In genomic region chr14:57423432-57424211, GRCm38 (mm10) we compare ENCODE assay signal across 8 mouse cellular contexts. TPM values are rescaled to one million over a fixed set of nuclear protein-coding genes. Genes with fewer than 3 reads are reported as not detected.
DNase-seq lines count a peak whose midpoint lies in the region; ATAC-seq and TF ChIP-seq lines count a peak whose summit lies in the region.

Gene Ift88 (plus strand): TSS chr14:57424062.

- peaks cover 3% of the 10 kb centered on the region in 2 experiments; a peak in 3 of 4 replicates for H3K4me1 ChIP-seq in CH12.LX (ENCODE audit: control insufficient read depth in 1 of 2, insufficient read depth in 2 of 2)
- peaks cover 3% of the 10 kb centered on the region for H3K4me1 ChIP-seq in forebrain, embryonic 12.5 days
- peaks cover 4% of the 10 kb centered on the region for H3K4me1 ChIP-seq in heart, postnatal 0 days (ENCODE audit: control insufficient read depth, insufficient read depth)
- 0 out of 2 replicates have a peak, but pooled peaks cover 2% of the 10 kb centered on the region for H3K4me1 ChIP-seq in liver, embryonic 16.5 days (ENCODE audit: control insufficient read depth, low read depth, low read length)
- peaks cover 11% of the 10 kb centered on the region for H3K4me1 ChIP-seq in neural tube, embryonic 13.5 days (replicated peaks)
- no peaks in the 10 kb centered on the region for H3K4me1 ChIP-seq in testis, adult 2 months (ENCODE audit: control insufficient read depth, insufficient read depth, low read length)

- no peaks in the 10 kb centered on the region for H3K9me3 ChIP-seq in CH12.LX (replicated peaks; ENCODE audit: low read length)
- H3K9me3 ChIP-seq in forebrain, embryonic 12.5 days, result no peaks in the 10 kb centered on the region
- H3K9me3 ChIP-seq in heart, postnatal 0 days (replicated peaks; ENCODE audit: control insufficient read depth, low read length), result no peaks in the 10 kb centered on the region
- H3K9me3 ChIP-seq in liver, embryonic 16.5 days (replicated peaks; ENCODE audit: control insufficient read depth, low read length), result no peaks in the 10 kb centered on the region
- H3K9me3 ChIP-seq in neural tube, embryonic 13.5 days, result no peaks in the 10 kb centered on the region

- dilution Hi-C loops in CH12.LX (cut with MboI; ENCODE audit: extremely low pct_ligation_motif_present, extremely low pct_unique_long_range_greater_than_20kb, low sequenced_read_pairs), result no loop called here

- peak; percentile 99 for ATAC-seq in forebrain, embryonic 12.5 days (ENCODE audit: low FRiP score)
- ATAC-seq in heart, postnatal 0 days (ENCODE audit: insufficient read depth, low read depth), result peak; percentile 100
- ATAC-seq in liver, embryonic 16.5 days (ENCODE audit: low read depth), result peak; percentile 99
- peak; percentile 100 for ATAC-seq in neural tube, embryonic 13.5 days (ENCODE audit: low read depth)

- H3K4me3 ChIP-seq in CH12.LX (replicated peaks in 1 of 3; ENCODE audit: low read depth in 2 of 3, low read length in 2 of 3, poor library complexity in 1 of 3), result peak within 1 kb of the TSS; percentile 91 to 96 (median 95)
- H3K4me3 ChIP-seq in forebrain, embryonic 12.5 days (replicated peaks), result peak within 1 kb of the TSS; percentile 94
- peak within 1 kb of the TSS; percentile 78 for H3K4me3 ChIP-seq in heart, postnatal 0 days (ENCODE audit: low read depth, low read length)
- H3K4me3 ChIP-seq in liver, embryonic 16.5 days (ENCODE audit: low read depth, low read length), result peak within 1 kb of the TSS; percentile 87
- H3K4me3 ChIP-seq in neural tube, embryonic 13.5 days, result peak within 1 kb of the TSS; percentile 86
- peak within 1 kb of the TSS; percentile 96 for H3K4me3 ChIP-seq in testis, adult 2 months (ENCODE audit: control insufficient read depth, low read depth, low read length)

- H3K36me3 ChIP-seq in CH12.LX (replicated peaks in 1 of 2; ENCODE audit: control insufficient read depth in 1 of 2, insufficient read depth in 1 of 2, low read length in 1 of 2), result no peaks in the 10 kb centered on the region
- H3K36me3 ChIP-seq in forebrain, embryonic 12.5 days (replicated peaks), result no peaks in the 10 kb centered on the region
- no peaks in the 10 kb centered on the region for H3K36me3 ChIP-seq in heart, postnatal 0 days (replicated peaks; ENCODE audit: control insufficient read depth, insufficient read depth, low read length)
- no peaks in the 10 kb centered on the region for H3K36me3 ChIP-seq in liver, embryonic 16.5 days (ENCODE audit: control insufficient read depth, insufficient read depth)
- H3K36me3 ChIP-seq in neural tube, embryonic 13.5 days, result no peaks in the 10 kb centered on the region
- no peaks in the 10 kb centered on the region for H3K36me3 ChIP-seq in testis, adult 2 months (ENCODE audit: control insufficient read depth, insufficient read depth, low read length)

- H3K27ac ChIP-seq in CH12.LX (ENCODE audit: insufficient read depth, low read depth), result no peak within 1 kb of the TSS
- peak within 1 kb of the TSS; percentile 78 for H3K27ac ChIP-seq in forebrain, embryonic 12.5 days
- H3K27ac ChIP-seq in heart, postnatal 0 days (ENCODE audit: low read depth), result peak within 1 kb of the TSS; percentile 36; the same call in 1 of the 2 replicates
- no peak within 1 kb of the TSS for H3K27ac ChIP-seq in liver, embryonic 16.5 days (ENCODE audit: low read length)
- peak within 1 kb of the TSS; percentile 81 for H3K27ac ChIP-seq in neural tube, embryonic 13.5 days (replicated peaks)
- peak within 1 kb of the TSS; percentile 91 for H3K27ac ChIP-seq in testis, adult 2 months (ENCODE audit: control insufficient read depth, insufficient read depth, low read depth, low read length)

- DNase-seq in CH12.LX (ENCODE audit: extremely low read depth), result peak; percentile 80
- peak; percentile 76 for DNase-seq in c-Kit-positive CD71-positive TER-119-positive erythroid progenitor cells, embryonic 14.5 days (ENCODE audit: low spot score)
- peak; percentile 83 for DNase-seq in heart, postnatal 0 days (ENCODE audit: low spot score)
- peak; percentile 94 to 96 for DNase-seq in kidney, postnatal 4 days

- no peaks in the 10 kb centered on the region for H3K27me3 ChIP-seq in CH12.LX (replicated peaks)
- 0 out of 2 replicates have a peak, but pooled peaks cover 4% of the 10 kb centered on the region for H3K27me3 ChIP-seq in forebrain, embryonic 12.5 days
- no peaks in the 10 kb centered on the region for H3K27me3 ChIP-seq in heart, postnatal 0 days (ENCODE audit: control insufficient read depth, insufficient read depth, low read length)
- no peaks in the 10 kb centered on the region for H3K27me3 ChIP-seq in liver, embryonic 16.5 days (ENCODE audit: control insufficient read depth, insufficient read depth, low read depth, low read length)
- peaks cover 6% of the 10 kb centered on the region; the same call in 1 of the 2 replicates for H3K27me3 ChIP-seq in neural tube, embryonic 13.5 days
- no peaks in the 10 kb centered on the region for H3K27me3 ChIP-seq in testis, adult 2 months (ENCODE audit: control insufficient read depth, insufficient read depth, low read length)

- no peak for TF ChIP-seq RAD21 in CH12.LX (IDR thresholded peaks at IDR 0.05; ENCODE audit: low read depth, low read length)

- in situ Hi-C loops in CH12.LX (cut with MboI; ENCODE audit: low pct_ligation_motif_present, low pct_unique_long_range_greater_than_20kb, low sequenced_read_pairs), result no loop called here

- H3K4me2 ChIP-seq in CH12.LX (ENCODE audit: insufficient read depth, low read depth, poor library complexity, severe bottlenecking), result peak within 1 kb of the TSS; percentile 98
- H3K4me2 ChIP-seq in forebrain, embryonic 12.5 days, result peak within 1 kb of the TSS; percentile 72
- peak within 1 kb of the TSS; percentile 85 for H3K4me2 ChIP-seq in heart, postnatal 0 days (ENCODE audit: low read depth, low read length)
- H3K4me2 ChIP-seq in liver, embryonic 16.5 days (ENCODE audit: low read depth, low read length), result peak within 1 kb of the TSS; percentile 97
- peak within 1 kb of the TSS; percentile 77 for H3K4me2 ChIP-seq in neural tube, embryonic 13.5 days

- H3K79me2 ChIP-seq in CH12.LX (replicated peaks; ENCODE audit: control insufficient read depth, extremely low read depth, insufficient read depth, poor library complexity, severe bottlenecking), result no peaks in the 10 kb centered on the region

- TF ChIP-seq CTCF in CH12.LX (conservative IDR thresholded peaks at IDR 0.05 in 1 of 2, IDR thresholded peaks at IDR 0.05 in 1 of 2; ENCODE audit: low read depth in 2 of 2, low read length in 2 of 2), result peak in 1 of 2 experiments; percentile 28; a peak in 2 of 4 replicates
- no peak for TF ChIP-seq CTCF in heart, postnatal 0 days (IDR thresholded peaks at IDR 0.05; ENCODE audit: low read depth)
- TF ChIP-seq CTCF in testis, adult 2 months (IDR thresholded peaks at IDR 0.05; ENCODE audit: control insufficient read depth, insufficient read depth, insufficient replicate concordance, low read depth, low read length), result no peak

- WGBS in forebrain, embryonic 12.5 days, result 4% methylated on average over 42 of the region's 42 CpGs
- 5% methylated on average over 42 of the region's 42 CpGs for WGBS in heart, postnatal 0 days
- WGBS in liver, embryonic 16.5 days (ENCODE audit: insufficient replicate concordance), result 4% methylated on average over 42 of the region's 42 CpGs
- 4% methylated on average over 42 of the region's 42 CpGs for WGBS in neural tube, embryonic 13.5 days

- no peak for TF ChIP-seq EP300 in CH12.LX (IDR thresholded peaks at IDR 0.05; ENCODE audit: low read length)
- TF ChIP-seq EP300 in heart, postnatal 0 days (IDR thresholded peaks at IDR 0.05; ENCODE audit: low read depth), result no peak

- H3K9ac ChIP-seq in CH12.LX (ENCODE audit: insufficient read depth, low read depth), result peak within 1 kb of the TSS; percentile 90
- peak within 1 kb of the TSS; percentile 85 for H3K9ac ChIP-seq in forebrain, embryonic 12.5 days
- H3K9ac ChIP-seq in heart, postnatal 0 days (replicated peaks; ENCODE audit: low read depth, low read length), result peak within 1 kb of the TSS; percentile 62
- peak within 1 kb of the TSS; percentile 80 for H3K9ac ChIP-seq in liver, embryonic 16.5 days (ENCODE audit: low read depth, low read length)
- peak within 1 kb of the TSS; percentile 84 for H3K9ac ChIP-seq in neural tube, embryonic 13.5 days

- peak; percentile 90 for TF ChIP-seq POLR2A in CH12.LX (IDR thresholded peaks at IDR 0.05; ENCODE audit: low read depth, low read length)
- peak; percentile 93 for TF ChIP-seq POLR2A in testis, adult 2 months (IDR thresholded peaks at IDR 0.05; ENCODE audit: control insufficient read depth, low read depth, low read length)

TF ChIP-seq in CH12.LX, 34 proteins besides CTCF, POLR2A, EP300 and RAD21 (continues in another document):
- TF ChIP-seq NELFE (IDR thresholded peaks at IDR 0.05; ENCODE audit: low read depth, low read length), result peak; percentile 91
- no peak for TF ChIP-seq MAZ (IDR thresholded peaks at IDR 0.05; ENCODE audit: low read depth, low read length)
- TF ChIP-seq HCFC1 (IDR thresholded peaks at IDR 0.05; ENCODE audit: low read depth, low read length), result peak; percentile 98
- TF ChIP-seq RCOR1 (conservative IDR thresholded peaks at IDR 0.05; ENCODE audit: low read depth, low read length), result 0 out of 2 replicates have a peak, but pooled peaks have one; percentile 35
- peak; percentile 97; the same call in 1 of the 2 replicates for TF ChIP-seq KAT2A (IDR thresholded peaks at IDR 0.05; ENCODE audit: insufficient replicate concordance, low read length)
- peak; percentile 73; the same call in 1 of the 2 replicates for TF ChIP-seq GABPA (IDR thresholded peaks at IDR 0.05; ENCODE audit: insufficient replicate concordance, low read depth, low read length)
- TF ChIP-seq USF1 (IDR thresholded peaks at IDR 0.05; ENCODE audit: low read depth, low read length), result peak; percentile 91
- TF ChIP-seq CHD2 (IDR thresholded peaks at IDR 0.05; ENCODE audit: low read length), result 0 out of 2 replicates have a peak, but pooled peaks have one; percentile 22
- TF ChIP-seq USF2 (conservative IDR thresholded peaks at IDR 0.05; ENCODE audit: low read depth, low read length), result peak; percentile 77
- TF ChIP-seq TBP (conservative IDR thresholded peaks at IDR 0.05; ENCODE audit: low read depth, low read length), result 0 out of 2 replicates have a peak, but pooled peaks have one; percentile 37
- TF ChIP-seq MEF2A (IDR thresholded peaks at IDR 0.05; ENCODE audit: borderline replicate concordance, low read depth, low read length), result no peak
- TF ChIP-seq ZMIZ1 (IDR thresholded peaks at IDR 0.05; ENCODE audit: low read depth, low read length), result peak; percentile 84

RNA-seq across cellular contexts. Expression of gene Ift88, which starts in this region (rescaled TPM):
- total RNA-seq in CH12.LX (2012; rRNA removed), result 6.0 and 8.1 TPM in 2 replicates
- 10.7 and 12.3 TPM in 2 replicates for total RNA-seq in CH12.LX (2014; rRNA removed)
- 6.7 and 8.6 TPM in 2 replicates for polyA plus RNA-seq in CH12.LX (2012; ENCODE audit: insufficient read length, low read depth)
- 15.4 and 16.4 TPM in 2 replicates for polyA plus RNA-seq in forebrain, embryonic 12.5 days (2016; fragmentation: Nextera tagmentation; extraction: Ambion mirVana)
- total RNA-seq in heart, postnatal 0 days (2014; rRNA removed; ENCODE audit: low replicate concordance), result 6.4 and 7.3 TPM in 2 replicates
- polyA plus RNA-seq in heart, postnatal 0 days (2015; fragmentation: Nextera tagmentation; extraction: Ambion mirVana), result 4.5 and 5.1 TPM in 2 replicates
- polyA plus RNA-seq in liver, embryonic 16.5 days (2015; fragmentation: Nextera tagmentation; extraction: Ambion mirVana), result 1.2 and 1.4 TPM in 2 replicates
- polyA plus RNA-seq in neural tube, embryonic 13.5 days (2015; fragmentation: Nextera tagmentation; extraction: Ambion mirVana), result 13.6 and 13.9 TPM in 2 replicates
- polyA plus RNA-seq in testis, adult 2 months (2012; rRNA removed), result 27.3 and 29.7 TPM in 2 replicates

Comparison
In these comparisons a context has a peak if more than half of its experiments do, and no peak if none do; other contexts are left out.
1. H3K27ac ChIP-seq: peak in forebrain, embryonic 12.5 days (single experiment), heart, postnatal 0 days (single experiment), neural tube, embryonic 13.5 days (single experiment) and testis, adult 2 months (single experiment); none in CH12.LX (single experiment) and liver, embryonic 16.5 days (single experiment).
2. Peak in every context shown above with its lines, with median percentiles within 50 percentile points of each other: DNase-seq, H3K4me2 ChIP-seq, H3K4me3 ChIP-seq, H3K9ac ChIP-seq and ATAC-seq.